In the genomic region with DNA sequence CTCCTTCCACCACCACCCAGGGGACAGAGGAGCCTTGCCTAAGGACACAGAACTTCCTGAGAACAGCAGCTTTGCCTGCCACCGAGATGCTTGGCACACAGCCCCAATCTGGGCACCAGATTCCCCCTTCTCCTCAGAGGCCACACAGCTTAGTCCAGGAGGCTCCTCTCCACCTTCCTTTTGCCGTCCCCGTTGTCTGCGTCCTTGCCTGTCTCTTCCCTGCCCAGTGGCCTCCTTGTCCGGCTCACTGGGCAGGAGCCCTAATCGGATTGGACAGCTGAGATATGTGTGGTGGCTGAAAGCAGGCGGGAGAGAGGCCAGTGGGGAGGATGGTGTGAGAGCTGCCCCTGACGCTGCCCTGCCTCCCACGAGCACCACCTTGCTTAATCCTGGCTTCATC, we compare ENCODE assay signal across 9 mouse cellular contexts. TPM values are rescaled to one million over a fixed set of nuclear protein-coding genes. Genes with fewer than 3 reads are reported as not detected.
DNase-seq lines count a peak whose midpoint lies in the region; ATAC-seq and TF ChIP-seq lines count a peak whose summit lies in the region.
"Had no signal": no experiment of that assay in that cellular context is flagged by ENCODE, and none has a peak within 500 bp of the region (broad histone marks: within the 10 kb centered on the region; RNA-seq: fewer than 3 reads in every experiment).

No protein-coding gene starts in this region.

- no peaks in the 10 kb centered on the region for H3K36me3 ChIP-seq in neural tube, embryonic 11.5 days (ENCODE audit: control insufficient read depth, insufficient read depth, low read length)
- H3K36me3 ChIP-seq in embryonic facial prominence, embryonic 10.5 days (replicated peaks), result no peaks in the 10 kb centered on the region
- no peaks in the 10 kb centered on the region for H3K36me3 ChIP-seq in hindbrain, postnatal 0 days (ENCODE audit: insufficient read depth, low read length)
- no peaks in the 10 kb centered on the region for H3K36me3 ChIP-seq in neural tube, embryonic 12.5 days

- no peak for DNase-seq in neural tube, embryonic 11.5 days (ENCODE audit: low spot score)
- no peak for DNase-seq in neural tube, embryonic 10.5 days (ENCODE audit: extremely low spot score, low spot score)
- DNase-seq in embryonic facial prominence, embryonic 10.5 days (ENCODE audit: low spot score), result peak; percentile 50
- peak; percentile 57 for DNase-seq in hindbrain, postnatal 0 days (ENCODE audit: low spot score)
- DNase-seq in urinary bladder, adult 18-20 months (ENCODE audit: low spot score in 2 of 2), result no peak
- no peak for DNase-seq in spleen, postnatal 36 days (ENCODE audit: low spot score in 2 of 2)
- DNase-seq in B cell, adult 2 months, result no peak

- no peak for TF ChIP-seq CTCF in hindbrain, postnatal 0 days (IDR thresholded peaks at IDR 0.05; ENCODE audit: low read depth)

- WGBS in neural tube, embryonic 11.5 days, result 11% methylated on average over 9 of the region's 9 CpGs
- 6% methylated on average over 9 of the region's 9 CpGs for WGBS in embryonic facial prominence, embryonic 10.5 days
- 7% methylated on average over 9 of the region's 9 CpGs for whole genome bisulfite sequencing in hindbrain, postnatal 0 days
- 6% methylated on average over 9 of the region's 9 CpGs for WGBS in neural tube, embryonic 12.5 days

- ATAC-seq in neural tube, embryonic 11.5 days (ENCODE audit: insufficient read depth, low FRiP score, low TSS enrichment), result no peak
- ATAC-seq in hindbrain, postnatal 0 days, result no peak
- no peak for ATAC-seq in neural tube, embryonic 12.5 days (ENCODE audit: low FRiP score, low read depth)

- H3K9me3 ChIP-seq in neural tube, embryonic 11.5 days (ENCODE audit: control insufficient read depth, low read length), result no peaks in the 10 kb centered on the region
- H3K9me3 ChIP-seq in embryonic facial prominence, embryonic 10.5 days, result no peaks in the 10 kb centered on the region
- no peaks in the 10 kb centered on the region for H3K9me3 ChIP-seq in hindbrain, postnatal 0 days (ENCODE audit: low read length)
- H3K9me3 ChIP-seq in neural tube, embryonic 12.5 days, result no peaks in the 10 kb centered on the region

- peak overlapping the region; percentile 24; the same call in 1 of the 2 replicates for H3K27ac ChIP-seq in neural tube, embryonic 11.5 days (ENCODE audit: low read depth, low read length)
- peak overlapping the region; percentile 88 for H3K27ac ChIP-seq in embryonic facial prominence, embryonic 10.5 days (replicated peaks)
- H3K27ac ChIP-seq in hindbrain, postnatal 0 days, result peak overlapping the region; percentile 64
- no peak overlapping the region for H3K27ac ChIP-seq in neural tube, embryonic 12.5 days
- H3K27ac ChIP-seq: liver, embryonic 14.5 days had no signal

- peak overlapping the region; percentile 33 for H3K9ac ChIP-seq in neural tube, embryonic 11.5 days (ENCODE audit: low read length)
- peak overlapping the region; percentile 40 for H3K9ac ChIP-seq in hindbrain, postnatal 0 days (replicated peaks; ENCODE audit: low read length)
- H3K9ac ChIP-seq in neural tube, embryonic 12.5 days, result peak overlapping the region; percentile 14; the same call in 1 of the 2 replicates
- H3K9ac ChIP-seq: liver, embryonic 14.5 days had no signal

- peaks cover 80% of the 10 kb centered on the region for H3K4me1 ChIP-seq in neural tube, embryonic 11.5 days (ENCODE audit: control insufficient read depth, insufficient read depth, low read length)
- H3K4me1 ChIP-seq in embryonic facial prominence, embryonic 10.5 days, result peaks cover 100% of the 10 kb centered on the region
- peaks cover 58% of the 10 kb centered on the region for H3K4me1 ChIP-seq in hindbrain, postnatal 0 days (ENCODE audit: insufficient read depth, low read length)
- peaks cover 88% of the 10 kb centered on the region for H3K4me1 ChIP-seq in neural tube, embryonic 12.5 days

- H3K4me3 ChIP-seq in neural tube, embryonic 11.5 days (ENCODE audit: low read depth, low read length), result peak overlapping the region; percentile 12
- peak overlapping the region; percentile 70 for H3K4me3 ChIP-seq in embryonic facial prominence, embryonic 10.5 days
- peak overlapping the region; percentile 10; the same call in 1 of the 2 replicates for H3K4me3 ChIP-seq in hindbrain, postnatal 0 days (ENCODE audit: low read length)
- H3K4me3 ChIP-seq in neural tube, embryonic 12.5 days, result peak overlapping the region; percentile 19; the same call in 1 of the 2 replicates

- H3K4me2 ChIP-seq in neural tube, embryonic 11.5 days (ENCODE audit: low read depth), result peak overlapping the region; percentile 88
- H3K4me2 ChIP-seq in hindbrain, postnatal 0 days (ENCODE audit: low read depth, low read length), result peak overlapping the region; percentile 60
- peak overlapping the region; percentile 84 for H3K4me2 ChIP-seq in neural tube, embryonic 12.5 days (replicated peaks)

- H3K27me3 ChIP-seq in neural tube, embryonic 11.5 days (ENCODE audit: control insufficient read depth, insufficient read depth, low read length), result no peaks in the 10 kb centered on the region
- peaks cover 7% of the 10 kb centered on the region for H3K27me3 ChIP-seq in embryonic facial prominence, embryonic 10.5 days (replicated peaks; ENCODE audit: low read depth, poor library complexity, severe bottlenecking)
- no peaks in the 10 kb centered on the region for H3K27me3 ChIP-seq in hindbrain, postnatal 0 days (ENCODE audit: insufficient read depth, low read length)
- no peaks in the 10 kb centered on the region for H3K27me3 ChIP-seq in neural tube, embryonic 12.5 days (replicated peaks)

RNA-seq across cellular contexts. Expression of a gene that starts 1.9 kb away (rescaled TPM):
- 73.2 and 75.1 TPM in 2 replicates for polyA plus RNA-seq in neural tube, embryonic 11.5 days (2014; fragmentation: Nextera tagmentation; extraction: Ambion mirVana)
- polyA plus RNA-seq in embryonic facial prominence, embryonic 10.5 days (2016; fragmentation: Nextera tagmentation; extraction: Ambion mirVana), result 34.0 and 35.6 TPM in 2 replicates
- total RNA-seq in hindbrain, postnatal 0 days (2014; rRNA removed), result 16.9 and 19.2 TPM in 2 replicates
- polyA plus RNA-seq in hindbrain, postnatal 0 days (2015; fragmentation: Nextera tagmentation; extraction: Ambion mirVana), result 8.1 and 9.5 TPM in 2 replicates
- 51.1 and 52.5 TPM in 2 replicates for polyA plus RNA-seq in neural tube, embryonic 12.5 days (2016; fragmentation: Nextera tagmentation; extraction: Ambion mirVana)

RNA-seq across cellular contexts. Expression of a gene that starts 21.9 kb away (rescaled TPM):
- 41.6 and 44.4 TPM in 2 replicates for polyA plus RNA-seq in neural tube, embryonic 11.5 days (2014; fragmentation: Nextera tagmentation; extraction: Ambion mirVana)
- polyA plus RNA-seq in embryonic facial prominence, embryonic 10.5 days (2016; fragmentation: Nextera tagmentation; extraction: Ambion mirVana), result 65.1 and 69.1 TPM in 2 replicates
- 2.5 and 4.6 TPM in 2 replicates for total RNA-seq in hindbrain, postnatal 0 days (2014; rRNA removed)
- 3.0 and 3.4 TPM in 2 replicates for polyA plus RNA-seq in hindbrain, postnatal 0 days (2015; fragmentation: Nextera tagmentation; extraction: Ambion mirVana)
- polyA plus RNA-seq in neural tube, embryonic 12.5 days (2016; fragmentation: Nextera tagmentation; extraction: Ambion mirVana), result 18.4 and 19.2 TPM in 2 replicates

RNA-seq across cellular contexts. Expression of a gene that starts 53.3 kb away (rescaled TPM):
- polyA plus RNA-seq in neural tube, embryonic 11.5 days (2014; fragmentation: Nextera tagmentation; extraction: Ambion mirVana), result 0.57 TPM in 1 of 2 replicates, not detected in the other
- 0.25 TPM in 1 of 2 replicates, not detected in the other for polyA plus RNA-seq in embryonic facial prominence, embryonic 10.5 days (2016; fragmentation: Nextera tagmentation; extraction: Ambion mirVana)
- total RNA-seq in hindbrain, postnatal 0 days (2014; rRNA removed), result 0.75 and 5.0 TPM in 2 replicates
- 4.8 and 5.9 TPM in 2 replicates for polyA plus RNA-seq in hindbrain, postnatal 0 days (2015; fragmentation: Nextera tagmentation; extraction: Ambion mirVana)
- polyA plus RNA-seq in neural tube, embryonic 12.5 days (2016; fragmentation: Nextera tagmentation; extraction: Ambion mirVana), result 1.8 and 2.0 TPM in 2 replicates
- polyA plus RNA-seq: liver, embryonic 14.5 days had no signal

Comparison
In these comparisons a context has a peak if more than half of its experiments do, and no peak if none do; other contexts are left out.
1. DNase-seq: peak in embryonic facial prominence, embryonic 10.5 days (single experiment) and hindbrain, postnatal 0 days (single experiment); none in neural tube, embryonic 11.5 days (single experiment), neural tube, embryonic 10.5 days (single experiment), urinary bladder, adult 18-20 months (0 of 2), spleen, postnatal 36 days (0 of 2) and B cell, adult 2 months (0 of 2).
2. H3K4me3 ChIP-seq: peak in every context shown above with its lines; median percentile 70 in embryonic facial prominence, embryonic 10.5 days; 19 in neural tube, embryonic 12.5 days; 12 in neural tube, embryonic 11.5 days; 10 in hindbrain, postnatal 0 days.
3. Peak in every context shown above with its lines, with median percentiles within 50 percentile points of each other: H3K4me2 ChIP-seq and H3K9ac ChIP-seq.